Mouse (Mus musculus) neural tube, embryonic 12.5 days (tissue): ENCODE measurements around the gene Iyd. TPM values are rescaled to one million over a fixed set of nuclear protein-coding genes. Genes with fewer than 3 reads are reported as not detected.
"Not testable (repeated sequence)": the region's sequence is repeated elsewhere in the genome, so short reads cannot be mapped to it uniquely, and the experiment has no call there.

Experiments used
- ATAC-seq: fragments of 200-750 bp; cut with Nextera tagmentation; 2 replicates; pipeline ENCODE4 v1.8.0; 2017; ENCODE audit warnings: low read depth, mild to moderate bottlenecking, moderate TSS enrichment, moderate library complexity; ENCODE audit not compliant: low FRiP score
- H3K27ac ChIP-seq: fragments of 300-500 bp; sonication (generic); 2 replicates; pipeline ENCODE4 v1.5.1; 2016
- H3K27me3 ChIP-seq: fragments of 300-500 bp; sonication (generic); replicated peaks from 2 replicates; pipeline ENCODE4 v1.6.1; 2016; ENCODE audit warnings: mild to moderate bottlenecking
- H3K36me3 ChIP-seq: fragments of 300-500 bp; sonication (generic); 2 replicates; pipeline ENCODE4 v1.6.1; 2016; ENCODE audit warnings: mild to moderate bottlenecking
- H3K4me1 ChIP-seq: fragments of 300-500 bp; sonication (generic); 2 replicates; pipeline ENCODE4 v1.6.1; 2016
- H3K4me2 ChIP-seq: fragments of 300-500 bp; sonication (generic); replicated peaks from 2 replicates; pipeline ENCODE4 v1.6.1; 2016; ENCODE audit warnings: mild to moderate bottlenecking
- H3K4me3 ChIP-seq: fragments of 300-500 bp; sonication (generic); 2 replicates; pipeline ENCODE4 v1.5.1; 2016
- H3K9ac ChIP-seq: fragments of 300-500 bp; sonication (generic); 2 replicates; pipeline ENCODE4 v1.6.1; 2016; ENCODE audit warnings: mild to moderate bottlenecking
- H3K9me3 ChIP-seq: fragments of 300-500 bp; sonication (generic); 2 replicates; pipeline ENCODE4 v1.6.1; 2016; ENCODE audit warnings: mild to moderate bottlenecking
- WGBS: fragments of 180-500 bp; shearing (Covaris S2); methylation state at CpG from one replicate; pipeline ENCODE4 v1.1.7; 2016; 5-methylcytosine and 5-hydroxymethylcytosine counted together
- polyA plus RNA-seq: library from polyadenylated mRNA; unstranded; fragments of >200 nt; fragmentation: Nextera tagmentation; extraction: Ambion mirVana; gene quantifications from 2 replicates; pipeline ENCODE4 v1.2.1, GENCODE M21; 2016

Gene Iyd
- polyA plus RNA-seq, result not detected in 2 replicates

DNA sequence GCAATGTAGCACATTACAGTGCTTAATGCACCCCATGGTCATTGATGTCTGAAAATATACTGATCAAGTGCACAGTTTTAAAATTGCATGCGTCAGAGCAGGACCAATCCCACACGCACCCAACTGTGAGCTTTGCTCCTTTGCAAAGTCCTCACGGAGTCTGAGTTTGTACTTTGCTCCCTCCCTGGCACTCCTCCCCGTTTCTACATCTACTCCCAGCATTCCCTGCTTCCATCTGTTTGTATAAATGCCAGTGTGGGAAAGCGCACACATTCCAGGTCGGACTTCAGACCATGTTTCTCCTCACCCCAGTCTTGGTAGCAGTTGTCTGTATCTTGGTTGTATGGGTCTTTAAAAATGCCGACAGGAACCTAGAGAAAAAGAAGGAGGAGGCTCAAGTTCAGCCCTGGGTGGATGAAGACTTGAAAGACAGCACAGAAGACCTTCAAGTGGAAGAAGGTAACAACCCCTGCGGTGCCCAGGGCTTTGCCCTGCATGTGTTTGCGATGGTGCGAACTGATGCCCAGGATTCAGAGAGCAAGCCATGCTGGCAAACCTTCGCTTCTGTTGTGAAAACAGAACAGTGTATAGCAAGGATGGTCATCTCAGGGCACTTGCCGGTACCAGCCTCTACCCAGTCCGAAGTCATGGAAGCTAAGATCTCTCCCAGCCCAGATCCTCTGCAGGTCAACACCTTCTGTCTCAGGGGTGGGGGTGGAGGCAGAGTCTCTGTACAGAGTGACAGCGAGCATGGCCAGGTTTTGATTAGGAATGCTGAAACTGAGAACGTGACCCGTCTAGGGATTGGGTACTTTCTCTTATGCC is at the start of gene Iyd:
Gene Iyd, plus strand, starts transcription at position 238 of the 825 bp plus-strand sequence.
- no peak within 1 kb of the TSS for H3K4me3 ChIP-seq
- no peaks in the 10 kb centered on the region for H3K9me3 ChIP-seq
- H3K27me3 ChIP-seq, result no peaks in the 10 kb centered on the region
- H3K4me1 ChIP-seq, result no peaks in the 10 kb centered on the region
- no peak within 1 kb of the TSS for H3K9ac ChIP-seq
- no peak within 1 kb of the TSS for H3K4me2 ChIP-seq
- WGBS, result 82% methylated on average over 16 of the region's 16 CpGs
- H3K36me3 ChIP-seq, result no peaks in the 10 kb centered on the region
- H3K27ac ChIP-seq, result no peak within 1 kb of the TSS
- ATAC-seq, result no peak

DNA sequence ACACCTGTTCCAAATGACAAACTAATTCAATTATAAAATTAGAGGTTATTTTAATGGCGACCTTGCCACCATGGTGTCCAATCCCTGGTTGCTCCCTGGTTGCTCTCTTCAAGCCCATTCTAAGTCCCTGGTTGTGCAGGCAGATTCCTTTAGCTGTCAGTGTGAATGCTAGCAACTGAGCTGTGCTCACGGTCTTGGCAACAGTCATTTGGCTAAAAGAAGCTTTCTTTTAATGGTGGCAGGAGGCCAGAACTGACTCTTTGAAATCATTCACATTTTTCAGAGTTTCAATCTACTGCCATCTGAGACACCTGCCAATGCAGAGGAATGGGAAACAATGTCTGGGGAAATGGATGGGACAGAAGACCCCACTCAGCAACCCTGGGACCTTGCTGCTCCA is 43.2 kb upstream of the Iyd start:
- Histone ChIP-seq H3K4me2 (no peak overlapping the region), H3K9ac (no peak overlapping the region), H3K4me1 (no peaks in the 10 kb centered on the region), H3K36me3 (no peaks in the 10 kb centered on the region), H3K9me3 (0 out of 2 replicates have a peak, but pooled peaks cover 5% of the 10 kb centered on the region), H3K27me3 (no peaks in the 10 kb centered on the region), H3K4me3 (no peak overlapping the region), H3K27ac (no peak overlapping the region)
- WGBS, result 72% methylated on average over 2 of the region's 2 CpGs
- no peak for ATAC-seq

DNA sequence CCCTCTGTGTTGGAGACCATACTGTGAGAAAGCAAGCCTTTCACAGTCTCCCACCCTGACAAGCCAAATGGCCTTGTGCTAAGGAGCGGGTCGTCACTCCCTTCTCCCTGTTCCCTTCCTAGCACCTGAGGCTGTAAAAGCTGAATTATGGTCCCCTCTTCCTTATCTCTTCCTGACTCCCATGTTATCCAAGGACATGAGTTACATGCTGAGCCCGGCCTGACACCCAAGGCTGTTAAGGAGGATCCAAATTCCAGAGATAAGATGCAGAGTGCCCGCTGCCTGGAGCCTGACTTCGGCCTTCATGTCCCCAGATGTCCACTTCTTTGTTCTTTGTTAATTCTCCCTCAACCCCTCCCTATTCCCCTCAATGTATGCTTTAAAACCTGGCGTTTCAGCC is 39.2 kb upstream of the Iyd start:
- H3K27me3 ChIP-seq, H3K36me3 ChIP-seq, H3K9me3 ChIP-seq, H3K4me3 ChIP-seq, H3K4me1 ChIP-seq, H3K4me2 ChIP-seq, H3K9ac ChIP-seq, H3K27ac ChIP-seq, ATAC-seq: not testable (repeated sequence)
- WGBS, result 92% methylated on average over 6 of the region's 6 CpGs

DNA sequence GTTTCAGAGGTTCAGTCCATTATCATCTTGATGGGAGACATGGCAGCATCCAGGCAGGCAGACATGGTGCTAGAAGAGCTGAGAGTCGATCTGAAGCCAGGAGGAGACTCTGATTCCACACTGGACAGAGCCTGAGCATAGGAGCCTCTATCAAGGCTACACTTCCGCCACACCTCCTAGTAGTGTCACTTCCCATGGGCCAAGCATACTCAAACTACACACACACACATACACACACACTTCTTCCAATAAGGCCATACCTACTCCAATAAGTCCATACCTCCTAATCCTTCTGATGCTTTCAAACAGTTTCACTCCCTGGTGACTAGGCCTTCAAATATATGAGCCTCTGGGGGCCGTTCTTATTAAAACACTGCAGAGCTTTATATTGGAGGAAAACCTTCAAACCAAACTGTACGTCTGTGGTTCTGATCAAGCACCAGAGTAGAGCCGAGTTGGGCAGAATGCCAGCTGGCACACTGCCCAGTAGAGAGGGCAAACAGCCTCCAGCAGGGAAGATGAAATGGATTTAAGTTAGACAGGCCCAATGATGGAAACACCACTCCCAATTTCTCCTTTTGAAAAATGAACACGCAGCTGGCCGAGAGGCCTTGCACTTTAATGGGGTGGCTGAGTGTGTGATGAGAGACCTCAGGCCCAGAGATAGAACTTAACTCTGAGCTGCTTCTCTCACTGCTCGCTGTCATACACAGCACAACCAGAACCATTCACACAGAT is 32.4 kb upstream of the Iyd start:
- Histone ChIP-seq H3K4me3 (no peak overlapping the region), H3K4me2 (no peak overlapping the region), H3K9ac (no peak overlapping the region), H3K27ac (no peak overlapping the region), H3K4me1 (0 out of 2 replicates have a peak, but pooled peaks cover 3% of the 10 kb centered on the region), H3K36me3 (no peaks in the 10 kb centered on the region), H3K9me3 (no peaks in the 10 kb centered on the region), H3K27me3 (no peaks in the 10 kb centered on the region)
- 57% methylated on average over 8 of the region's 8 CpGs for WGBS
- ATAC-seq, result peak; percentile 54

DNA sequence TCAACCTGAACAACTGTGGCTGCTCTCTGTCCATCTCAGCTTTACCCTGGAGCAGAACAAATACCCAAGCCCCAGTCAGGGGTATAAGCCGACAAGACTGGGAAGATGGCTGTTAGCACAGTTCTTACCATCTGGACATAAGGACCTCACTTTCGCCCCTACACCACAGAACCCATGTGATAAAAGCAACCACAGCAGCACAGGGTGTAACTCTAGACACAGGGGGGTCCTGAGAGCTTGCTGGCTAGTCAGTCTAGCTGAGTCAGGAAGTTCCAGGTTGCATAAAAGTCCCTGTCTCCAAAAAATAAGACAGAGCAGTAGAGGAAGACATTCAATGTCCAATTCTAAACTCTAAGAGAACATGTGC is 31.8 kb upstream of the Iyd start:
- H3K4me2 ChIP-seq, result no peak overlapping the region
- no peak for ATAC-seq
- H3K27me3 ChIP-seq, result no peaks in the 10 kb centered on the region
- H3K9ac ChIP-seq, result no peak overlapping the region
- H3K4me3 ChIP-seq, result no peak overlapping the region
- H3K4me1 ChIP-seq, result 0 out of 2 replicates have a peak, but pooled peaks cover 3% of the 10 kb centered on the region
- no peak overlapping the region for H3K27ac ChIP-seq
- no peaks in the 10 kb centered on the region for H3K36me3 ChIP-seq
- WGBS, result 77% methylated on average over 2 of the region's 2 CpGs
- no peaks in the 10 kb centered on the region for H3K9me3 ChIP-seq

DNA sequence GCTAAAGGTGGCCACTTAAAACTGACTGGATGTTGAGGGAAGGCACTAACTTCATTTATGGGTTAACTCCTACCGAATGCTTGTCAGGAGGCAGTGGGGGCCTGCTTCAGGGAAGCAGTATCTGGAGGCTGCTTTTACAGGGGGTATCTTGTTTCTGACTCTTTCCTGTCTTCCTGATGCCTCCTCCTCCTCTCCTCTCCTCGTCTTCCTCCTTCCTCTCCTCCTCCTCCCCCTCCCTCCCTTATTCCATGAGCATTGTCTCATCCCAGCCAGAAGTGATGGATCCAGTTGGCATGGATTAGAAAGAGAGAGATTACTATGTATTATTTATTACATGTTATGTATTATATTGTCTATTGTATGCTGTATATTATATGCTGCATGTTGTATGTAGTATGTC is 31.3 kb upstream of the Iyd start:
- H3K4me3 ChIP-seq, result no peak overlapping the region
- no peak for ATAC-seq

DNA sequence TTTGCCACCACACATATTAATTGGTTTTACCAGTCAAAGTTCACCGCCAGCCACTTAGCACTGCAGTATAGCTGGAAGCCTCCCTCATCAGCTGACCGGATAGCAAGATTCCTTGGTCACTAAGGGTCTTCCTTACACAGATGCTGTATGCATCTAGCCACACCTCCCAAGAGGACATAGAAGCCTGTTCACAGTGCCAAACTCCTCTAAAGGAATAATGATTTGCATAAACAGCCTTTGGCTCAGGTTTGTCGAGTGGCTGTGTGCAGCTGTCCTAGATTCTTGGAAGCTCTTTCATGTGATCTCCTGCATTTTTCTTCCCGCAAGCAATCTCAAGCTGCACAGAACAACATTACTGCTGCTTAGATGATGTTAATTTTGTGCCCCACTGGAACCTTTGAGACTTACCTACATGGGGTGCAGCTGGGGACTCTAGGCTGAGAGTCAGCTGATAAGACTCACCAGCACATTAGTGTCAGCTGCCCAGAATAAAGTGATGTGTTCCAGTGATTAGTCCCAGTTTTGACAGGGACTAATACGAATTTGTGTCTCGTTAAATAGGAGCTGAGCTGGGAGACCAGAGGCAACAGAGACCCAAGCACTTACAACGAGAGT is 30.3 kb upstream of the Iyd start:
- ATAC-seq, result no peak
- Histone ChIP-seq H3K4me2 (no peak overlapping the region), H3K36me3 (no peaks in the 10 kb centered on the region), H3K4me1 (0 out of 2 replicates have a peak, but pooled peaks cover 3% of the 10 kb centered on the region), H3K9ac (no peak overlapping the region), H3K27ac (no peak overlapping the region), H3K4me3 (no peak overlapping the region), H3K27me3 (no peaks in the 10 kb centered on the region), H3K9me3 (no peaks in the 10 kb centered on the region)
- 82% methylated on average over 7 of the region's 7 CpGs for WGBS

More for the DNA sequence above, 31.3 kb upstream of the Iyd start:
- WGBS, result 66% methylated on average over 2 of the region's 2 CpGs
- H3K36me3 ChIP-seq, result no peaks in the 10 kb centered on the region
- H3K4me1 ChIP-seq, result 0 out of 2 replicates have a peak, but pooled peaks cover 3% of the 10 kb centered on the region
- no peaks in the 10 kb centered on the region for H3K9me3 ChIP-seq
- no peak overlapping the region for H3K9ac ChIP-seq
- no peaks in the 10 kb centered on the region for H3K27me3 ChIP-seq
- H3K4me2 ChIP-seq, result no peak overlapping the region
- no peak overlapping the region for H3K27ac ChIP-seq

DNA sequence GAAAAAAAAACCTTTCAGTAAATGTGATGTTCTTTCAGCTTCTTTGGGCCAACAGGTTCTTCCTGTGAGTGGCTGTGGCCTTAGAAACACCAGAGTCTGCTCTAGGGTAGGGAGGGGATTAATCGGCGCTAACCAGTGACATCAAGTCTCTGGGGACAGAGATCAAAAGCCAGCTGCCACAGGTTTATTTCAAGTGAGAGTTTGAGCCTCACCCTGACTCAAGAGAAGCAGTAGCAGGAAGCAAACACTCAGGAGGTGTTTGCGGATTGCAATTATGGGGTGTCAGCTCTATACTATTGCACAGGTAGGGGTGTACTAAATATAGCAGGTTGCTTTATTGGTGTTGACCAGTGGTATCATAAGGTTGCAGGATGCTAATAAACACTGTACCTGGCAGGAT is 29.6 kb upstream of the Iyd start:
- Histone ChIP-seq H3K9me3 (no peaks in the 10 kb centered on the region), H3K9ac (no peak overlapping the region), H3K4me3 (no peak overlapping the region), H3K36me3 (no peaks in the 10 kb centered on the region), H3K4me2 (no peak overlapping the region), H3K27me3 (no peaks in the 10 kb centered on the region), H3K27ac (no peak overlapping the region), H3K4me1 (0 out of 2 replicates have a peak, but pooled peaks cover 3% of the 10 kb centered on the region)
- WGBS, result 85% methylated on average over 3 of the region's 3 CpGs
- ATAC-seq, result no peak

DNA sequence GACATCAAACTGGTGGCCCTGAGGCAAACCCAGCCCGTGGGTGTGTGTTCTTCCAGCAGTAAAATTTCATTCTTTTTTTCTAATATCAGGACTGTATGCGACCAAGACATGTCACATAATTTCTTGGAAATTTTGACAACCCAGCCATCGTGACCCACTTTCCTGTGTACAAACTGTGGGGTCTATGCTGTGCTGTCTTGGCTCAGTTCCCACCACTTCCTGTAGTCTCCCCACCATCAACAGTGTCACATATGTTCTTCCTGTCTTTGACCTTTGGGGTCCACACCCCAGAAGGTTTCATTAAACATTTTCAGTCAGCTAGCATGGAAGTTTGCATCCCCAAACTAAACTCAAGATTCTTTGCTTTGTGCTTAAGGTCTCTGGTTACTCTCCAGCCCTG is 28.6 kb upstream of the Iyd start:
- H3K4me2 ChIP-seq, result no peak overlapping the region
- WGBS, result 68% methylated on average over 3 of the region's 3 CpGs

DNA sequence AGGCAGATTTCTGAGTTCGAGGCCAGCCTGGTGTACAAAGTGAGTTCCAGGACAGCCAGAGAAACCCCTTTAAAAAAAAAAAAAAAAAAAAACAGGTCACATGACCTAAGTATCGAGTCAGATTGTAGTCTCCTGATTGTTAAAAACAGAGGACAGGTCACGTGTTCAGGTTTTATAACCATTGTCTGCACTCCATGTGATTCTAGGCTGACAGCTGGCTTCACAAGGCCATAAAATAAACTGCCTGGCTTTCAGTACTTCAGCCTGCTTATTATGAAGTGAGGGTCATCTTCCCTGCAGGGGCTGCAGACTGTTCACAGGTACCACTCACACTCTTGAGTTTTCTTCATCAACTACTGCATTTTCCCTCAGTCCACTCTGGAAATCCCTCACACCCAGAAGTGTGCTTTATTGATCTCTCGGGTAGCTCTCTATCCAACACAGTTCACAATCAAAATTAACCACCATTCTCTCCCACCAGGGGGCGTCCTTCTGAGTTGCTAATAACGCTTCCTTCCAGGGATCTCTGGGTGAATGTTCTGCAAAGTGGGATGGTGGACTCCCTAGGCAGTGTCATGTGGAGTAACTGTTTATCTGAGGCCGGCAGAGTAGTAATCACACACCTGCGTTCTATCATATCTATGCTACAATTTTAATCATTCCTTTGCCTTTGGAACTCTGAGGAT is 27.3 kb upstream of the Iyd start:
- Histone ChIP-seq H3K4me1 (0 out of 2 replicates have a peak, but pooled peaks cover 3% of the 10 kb centered on the region), H3K36me3 (no peaks in the 10 kb centered on the region), H3K4me3 (no peak overlapping the region), H3K27me3 (no peaks in the 10 kb centered on the region), H3K4me2 (no peak overlapping the region), H3K9me3 (no peaks in the 10 kb centered on the region), H3K27ac (no peak overlapping the region), H3K9ac (no peak overlapping the region)
- 68% methylated on average over 8 of the region's 8 CpGs for WGBS
- ATAC-seq, result no peak

More for the DNA sequence above, 28.6 kb upstream of the Iyd start:
- Histone ChIP-seq H3K27me3 (no peaks in the 10 kb centered on the region), H3K27ac (no peak overlapping the region), H3K4me3 (no peak overlapping the region), H3K9me3 (no peaks in the 10 kb centered on the region), H3K9ac (no peak overlapping the region), H3K36me3 (no peaks in the 10 kb centered on the region), H3K4me1 (0 out of 2 replicates have a peak, but pooled peaks cover 3% of the 10 kb centered on the region)
- no peak for ATAC-seq

DNA sequence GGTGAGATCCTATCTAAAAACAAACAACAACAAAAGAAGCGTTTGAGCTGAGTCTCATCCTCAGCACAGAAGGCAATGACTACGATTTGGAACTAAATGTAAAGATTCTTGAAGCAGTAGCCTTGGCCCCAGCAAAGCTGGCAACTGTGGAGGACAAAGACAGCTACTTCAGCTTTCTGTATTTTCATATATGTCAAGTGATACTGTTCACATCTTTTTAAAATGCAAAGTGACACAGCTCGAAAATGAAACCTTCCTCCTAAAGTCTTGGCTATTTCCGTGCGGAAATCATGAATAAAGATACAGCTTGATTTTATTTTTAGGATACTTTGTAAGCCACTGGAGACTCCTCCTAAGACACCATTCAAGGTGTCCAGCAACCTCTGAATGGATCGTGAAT is 26.1 kb upstream of the Iyd start:
- Histone ChIP-seq H3K27ac (no peak overlapping the region), H3K27me3 (no peaks in the 10 kb centered on the region), H3K4me2 (no peak overlapping the region), H3K9ac (no peak overlapping the region), H3K4me3 (no peak overlapping the region), H3K9me3 (no peaks in the 10 kb centered on the region), H3K4me1 (no peaks in the 10 kb centered on the region), H3K36me3 (no peaks in the 10 kb centered on the region)
- WGBS, result 81% methylated on average over 6 of the region's 6 CpGs
- no peak for ATAC-seq

DNA sequence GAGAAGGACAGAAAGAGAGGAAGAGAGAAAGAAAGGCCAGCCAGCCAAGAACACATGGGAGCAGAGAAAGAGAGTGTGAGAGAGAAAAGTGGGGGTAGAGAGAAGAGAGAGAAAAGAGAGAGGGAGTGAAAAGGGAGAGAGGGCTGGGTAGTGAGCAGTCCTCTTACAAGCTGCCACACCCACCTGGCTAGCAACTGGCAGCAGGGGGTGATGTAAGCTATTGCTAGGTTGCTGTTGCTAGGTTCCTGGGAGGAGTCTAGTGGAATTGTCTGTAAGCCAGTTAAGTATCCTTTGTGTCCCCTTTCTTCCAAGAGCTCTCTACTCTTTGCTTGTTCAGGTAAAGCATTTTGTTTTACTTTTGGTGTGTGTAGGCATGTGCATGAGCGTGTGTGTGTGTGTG is 25.4 kb upstream of the Iyd start:
- Histone ChIP-seq H3K27ac (no peak overlapping the region), H3K4me3 (no peak overlapping the region), H3K9me3 (no peaks in the 10 kb centered on the region), H3K4me2 (no peak overlapping the region), H3K9ac (no peak overlapping the region), H3K36me3 (no peaks in the 10 kb centered on the region), H3K4me1 (no peaks in the 10 kb centered on the region), H3K27me3 (no peaks in the 10 kb centered on the region)
- ATAC-seq, result no peak
- WGBS, result 81% methylated on average over 1 of the region's 1 CpGs
